Mouse (Mus musculus) limb, embryonic 11.5 days (tissue): ENCODE results near the gene Rpl18a. TPM values are rescaled to one million over a fixed set of nuclear protein-coding genes. Genes with fewer than 3 reads are reported as not detected.

Source experiments
- ATAC-seq: fragments of 200-750 bp; cut with Nextera tagmentation; 2 replicates; pipeline ENCODE4 v1.8.0; 2017; ENCODE audit warnings: low read depth; ENCODE audit not compliant: insufficient number of reproducible peaks, low FRiP score, low TSS enrichment
- DNase-seq: peaks from one replicate; pipeline ENCODE4 v3.0.0-alpha.2; 2015; ENCODE audit warnings: low spot score
- H3K27ac ChIP-seq: fragments of 300-500 bp; sonication (generic); replicated peaks from 2 replicates; pipeline ENCODE4 v1.5.1; 2014; ENCODE audit warnings: low read depth, mild to moderate bottlenecking, low read length
- H3K27me3 ChIP-seq: fragments of 300-500 bp; sonication (generic); 2 replicates; pipeline ENCODE4 v1.6.1; 2014; ENCODE audit warnings: mild to moderate bottlenecking, low read length, mixed read lengths; ENCODE audit not compliant: control insufficient read depth, insufficient read depth
- H3K36me3 ChIP-seq: fragments of 300-500 bp; sonication (generic); 2 replicates; pipeline ENCODE4 v1.6.1; 2014; ENCODE audit warnings: mild to moderate bottlenecking, low read length, moderate library complexity, mixed read lengths; ENCODE audit not compliant: control insufficient read depth, insufficient read depth
- H3K4me1 ChIP-seq: fragments of 300-500 bp; sonication (generic); 2 replicates; pipeline ENCODE4 v1.6.1; 2014; ENCODE audit warnings: low read length, mixed read lengths; ENCODE audit not compliant: control insufficient read depth, insufficient read depth
- H3K4me2 ChIP-seq: fragments of 300-500 bp; sonication (generic); 2 replicates; pipeline ENCODE4 v1.6.1; 2014; ENCODE audit warnings: low read depth, mild to moderate bottlenecking, moderate library complexity; ENCODE audit not compliant: severe bottlenecking
- H3K4me3 ChIP-seq: fragments of 300-500 bp; sonication (generic); 2 replicates; pipeline ENCODE4 v1.5.1; 2014; ENCODE audit warnings: low read depth, low read length
- H3K9ac ChIP-seq: fragments of 300-500 bp; sonication (generic); 2 replicates; pipeline ENCODE4 v1.6.1; 2014; ENCODE audit warnings: mild to moderate bottlenecking, low read length
- H3K9me3 ChIP-seq: fragments of 300-500 bp; sonication (generic); 2 replicates; pipeline ENCODE4 v1.6.1; 2016; ENCODE audit warnings: low read length; ENCODE audit not compliant: control insufficient read depth
- WGBS: fragments of 180-500 bp; shearing (Covaris S2); extraction: QIAGEN DNeasy Blood & Tissue Kit; methylation state at CpG from one replicate; pipeline ENCODE4 v1.1.7; 2014; 5-methylcytosine and 5-hydroxymethylcytosine counted together
- polyA plus RNA-seq: library from polyadenylated mRNA; unstranded; fragments of >200 nt; fragmentation: Nextera tagmentation; extraction: Ambion mirVana; gene quantifications from 2 replicates; pipeline ENCODE4 v1.2.1, GENCODE M21; 2014

Gene Rpl18a
- polyA plus RNA-seq, 1 experiment from 2014 or later, result 3,846 TPM

DNA sequence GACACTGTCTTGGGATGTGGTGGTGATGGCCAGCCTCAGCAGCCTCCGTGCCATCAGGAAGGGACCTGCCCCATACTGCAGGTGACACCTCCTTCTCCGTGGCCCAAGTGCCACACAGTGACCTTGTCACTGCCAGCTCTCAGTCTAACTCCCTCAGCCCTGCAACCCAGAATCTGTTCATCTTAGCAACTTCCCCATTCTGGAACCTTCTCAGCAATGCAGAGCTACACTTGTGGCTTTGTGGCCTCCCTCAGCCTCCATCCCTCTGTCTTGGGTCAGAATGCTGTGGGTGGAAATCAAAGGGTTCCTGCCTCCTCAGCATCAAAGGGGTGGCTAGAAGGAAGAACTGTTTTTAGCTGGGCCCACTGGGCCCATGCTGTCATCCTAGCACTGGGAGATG, 43.3 kb downstream of the Rpl18a start:
- no peak for ATAC-seq
- Histone ChIP-seq H3K4me3 (no peak overlapping the region), H3K4me2 (no peak overlapping the region), H3K36me3 (no peaks in the 10 kb centered on the region), H3K27ac (no peak overlapping the region), H3K4me1 (peaks cover 17% of the 10 kb centered on the region), H3K9me3 (no peaks in the 10 kb centered on the region), H3K9ac (no peak overlapping the region), H3K27me3 (no peaks in the 10 kb centered on the region)
- DNase-seq, result no peak
- WGBS, result 82% methylated on average over 2 of the region's 2 CpGs

DNA sequence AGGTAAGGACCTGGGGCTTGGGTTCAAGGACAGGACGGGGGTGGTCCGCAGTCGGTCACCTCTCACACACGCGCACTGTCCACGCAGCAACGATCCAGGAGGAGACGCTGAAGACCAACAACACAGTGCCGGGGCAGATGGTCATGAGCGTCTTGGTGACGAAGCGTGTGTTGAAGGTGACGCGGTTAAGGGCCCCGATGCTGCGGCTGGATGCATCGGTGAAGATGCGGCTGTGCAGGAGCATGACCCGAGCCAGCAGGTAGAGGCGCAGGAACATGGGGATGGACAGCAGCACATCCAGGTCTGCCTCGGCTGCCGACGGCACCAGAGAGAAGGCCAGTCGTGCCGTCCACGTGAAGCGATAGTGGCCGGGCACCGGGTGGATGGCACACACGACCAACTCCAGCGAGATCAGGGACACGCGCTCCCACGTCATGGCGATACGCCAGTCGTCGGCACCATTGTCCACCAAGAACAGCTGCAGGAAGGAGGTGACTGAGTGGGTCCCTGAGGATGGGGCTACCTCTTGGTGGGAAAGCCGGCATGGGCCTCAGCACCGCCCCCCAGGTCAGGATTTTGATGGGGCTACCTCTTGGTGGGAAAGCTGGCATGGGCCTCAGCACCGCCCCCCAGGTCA, 44.5 kb downstream of the Rpl18a start:
- WGBS, result 91% methylated on average over 41 of the region's 41 CpGs
- Histone ChIP-seq H3K4me2 (no peak overlapping the region), H3K4me1 (peaks cover 13% of the 10 kb centered on the region), H3K9me3 (no peaks in the 10 kb centered on the region), H3K9ac (no peak overlapping the region), H3K27me3 (no peaks in the 10 kb centered on the region), H3K27ac (no peak overlapping the region), H3K4me3 (no peak overlapping the region), H3K36me3 (no peaks in the 10 kb centered on the region)
- DNase-seq (no peak), ATAC-seq (no peak)

DNA sequence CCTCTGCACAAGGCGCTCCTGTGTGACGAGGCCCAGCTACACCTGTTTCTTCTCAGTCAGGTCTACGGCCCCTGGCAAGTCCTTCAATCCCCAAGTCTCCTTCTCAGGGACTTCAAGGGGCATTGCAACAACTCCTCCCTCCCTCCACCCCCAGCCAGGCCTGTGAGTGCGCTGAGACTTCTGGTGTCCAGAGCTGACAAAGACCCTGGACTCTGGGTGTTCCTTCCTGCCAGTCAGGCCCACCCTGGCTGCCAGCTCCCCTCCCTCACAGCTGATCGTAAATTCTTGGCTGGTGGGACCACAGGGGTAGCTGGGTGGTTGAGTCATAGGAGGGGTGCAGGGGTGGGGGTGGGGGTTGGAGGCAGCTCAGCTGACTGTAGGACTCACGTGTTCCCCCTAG, 45.4 kb downstream of the Rpl18a start:
- peaks cover 7% of the 10 kb centered on the region for H3K4me1 ChIP-seq
- H3K36me3 ChIP-seq, result no peaks in the 10 kb centered on the region
- H3K4me2 ChIP-seq, result no peak overlapping the region
- peak overlapping the region; percentile 37; the same call in 1 of the 2 replicates for H3K9ac ChIP-seq
- 34% methylated on average over 6 of the region's 6 CpGs for WGBS
- H3K4me3 ChIP-seq, result no peak overlapping the region
- 0 out of 2 replicates have a peak overlapping the region, but pooled peaks have one; percentile 21 for H3K27ac ChIP-seq
- H3K9me3 ChIP-seq, result no peaks in the 10 kb centered on the region
- ATAC-seq (no peak), DNase-seq (no peak)
- H3K27me3 ChIP-seq, result no peaks in the 10 kb centered on the region

DNA sequence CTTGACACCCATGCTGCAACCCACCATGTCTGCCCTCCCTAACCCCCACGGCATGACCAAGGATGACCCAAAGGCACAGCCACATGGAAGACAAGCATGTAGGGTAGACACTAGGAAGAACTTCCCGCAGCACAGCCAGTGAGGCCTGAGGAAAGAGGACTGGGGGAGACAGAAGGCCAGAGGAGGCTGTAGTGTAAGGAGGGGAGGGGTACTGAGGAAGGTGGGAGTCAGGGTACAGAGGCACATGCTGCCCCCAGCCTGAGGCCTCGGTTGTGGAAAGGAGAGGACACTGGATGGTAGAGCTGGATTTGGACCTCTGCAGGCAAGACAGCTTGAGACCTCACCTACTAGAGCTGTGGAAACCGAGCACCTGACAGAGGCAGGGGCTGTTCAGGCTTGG, 46.3 kb downstream of the Rpl18a start:
- H3K36me3 ChIP-seq, result no peaks in the 10 kb centered on the region
- H3K4me3 ChIP-seq, result no peak overlapping the region
- H3K9ac ChIP-seq, result no peak overlapping the region
- no peaks in the 10 kb centered on the region for H3K27me3 ChIP-seq
- H3K4me2 ChIP-seq, result no peak overlapping the region
- 87% methylated on average over 4 of the region's 4 CpGs for WGBS
- no peak overlapping the region for H3K27ac ChIP-seq
- H3K9me3 ChIP-seq, result no peaks in the 10 kb centered on the region
- ATAC-seq, result no peak
- no peak for DNase-seq
- peaks cover 7% of the 10 kb centered on the region; the same call in 1 of the 2 replicates for H3K4me1 ChIP-seq

DNA sequence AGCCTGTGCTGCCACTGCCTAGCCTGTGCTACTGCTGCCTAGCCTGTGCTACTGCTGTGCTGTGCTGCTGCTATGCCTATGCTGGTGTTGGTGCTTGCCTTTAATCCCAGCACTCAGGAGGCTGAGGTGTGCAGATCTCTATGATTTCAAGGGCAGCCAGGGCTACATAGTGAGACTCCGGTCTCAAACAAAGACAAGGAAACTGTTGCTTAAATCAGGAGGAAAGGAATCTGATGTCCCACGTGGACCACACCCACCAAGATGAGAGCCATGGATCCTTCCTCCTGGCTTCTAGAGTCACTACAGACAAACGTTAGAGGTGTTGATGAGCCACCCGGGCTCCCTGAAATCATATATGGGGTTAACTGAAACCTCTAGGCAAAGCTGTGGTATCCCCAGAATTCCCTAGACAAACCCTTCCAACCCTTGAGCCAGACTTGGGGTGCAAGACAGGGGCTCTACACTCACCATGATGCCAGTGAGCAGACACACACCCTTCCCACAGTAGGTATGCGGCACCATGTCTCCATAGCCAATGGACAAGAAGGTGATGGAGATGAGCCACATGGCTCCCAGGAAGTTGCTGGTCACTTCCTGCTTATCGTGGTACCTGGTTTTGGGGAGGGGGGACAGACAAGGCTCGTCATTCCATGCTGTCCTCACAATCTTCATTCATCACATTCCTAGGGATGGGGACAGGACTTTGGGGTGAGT, 46.9 kb downstream of the Rpl18a start:
- WGBS, result 86% methylated on average over 7 of the region's 7 CpGs
- no peak overlapping the region for H3K4me3 ChIP-seq
- H3K36me3 ChIP-seq, result no peaks in the 10 kb centered on the region
- no peak overlapping the region for H3K4me2 ChIP-seq
- H3K9ac ChIP-seq, result no peak overlapping the region
- no peaks in the 10 kb centered on the region for H3K27me3 ChIP-seq
- no peaks in the 10 kb centered on the region for H3K9me3 ChIP-seq
- DNase-seq (no peak), ATAC-seq (no peak)
- no peak overlapping the region for H3K27ac ChIP-seq
- H3K4me1 ChIP-seq, result peaks cover 7% of the 10 kb centered on the region; the same call in 1 of the 2 replicates

DNA sequence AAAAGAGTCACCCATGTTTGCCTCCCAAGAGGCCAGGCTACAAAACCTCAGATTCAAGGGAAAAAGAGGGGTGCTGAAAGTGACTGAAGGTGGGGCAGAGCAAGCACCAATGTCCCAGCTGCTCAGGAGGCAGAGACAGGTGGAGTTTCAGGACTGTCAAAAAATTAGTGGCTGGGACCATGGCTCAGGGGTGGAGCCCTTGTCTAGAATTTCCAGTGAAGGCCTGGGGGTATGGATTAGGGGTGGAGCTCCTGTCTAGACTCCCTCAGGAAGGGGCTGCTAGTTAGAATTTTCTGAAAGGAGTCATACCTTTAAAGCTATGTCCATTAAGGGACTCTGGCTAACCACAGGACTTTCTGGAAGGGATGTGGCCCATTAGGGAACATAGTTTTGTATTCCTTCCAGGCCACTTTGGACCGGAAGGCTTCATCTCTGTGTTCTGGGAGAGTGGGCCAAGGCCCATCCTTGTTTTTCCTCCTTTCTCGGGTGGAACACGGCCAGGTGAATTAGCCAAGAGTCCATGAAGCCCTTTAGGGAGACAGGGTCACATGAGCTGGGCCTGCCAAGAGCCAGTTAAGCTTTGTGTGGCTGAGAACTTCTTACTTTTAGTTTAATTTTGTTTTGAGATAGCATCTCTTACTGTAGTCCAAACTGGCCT, 47.8 kb downstream of the Rpl18a start:
- H3K27me3 ChIP-seq, result no peaks in the 10 kb centered on the region
- no peaks in the 10 kb centered on the region for H3K36me3 ChIP-seq
- DNase-seq (no peak), ATAC-seq (no peak)
- no peaks in the 10 kb centered on the region for H3K9me3 ChIP-seq
- H3K9ac ChIP-seq, result no peak overlapping the region
- H3K27ac ChIP-seq, result no peak overlapping the region
- H3K4me3 ChIP-seq, result no peak overlapping the region
- 88% methylated on average over 3 of the region's 3 CpGs for WGBS
- H3K4me1 ChIP-seq, result peaks cover 7% of the 10 kb centered on the region; the same call in 1 of the 2 replicates
- H3K4me2 ChIP-seq, result no peak overlapping the region

DNA sequence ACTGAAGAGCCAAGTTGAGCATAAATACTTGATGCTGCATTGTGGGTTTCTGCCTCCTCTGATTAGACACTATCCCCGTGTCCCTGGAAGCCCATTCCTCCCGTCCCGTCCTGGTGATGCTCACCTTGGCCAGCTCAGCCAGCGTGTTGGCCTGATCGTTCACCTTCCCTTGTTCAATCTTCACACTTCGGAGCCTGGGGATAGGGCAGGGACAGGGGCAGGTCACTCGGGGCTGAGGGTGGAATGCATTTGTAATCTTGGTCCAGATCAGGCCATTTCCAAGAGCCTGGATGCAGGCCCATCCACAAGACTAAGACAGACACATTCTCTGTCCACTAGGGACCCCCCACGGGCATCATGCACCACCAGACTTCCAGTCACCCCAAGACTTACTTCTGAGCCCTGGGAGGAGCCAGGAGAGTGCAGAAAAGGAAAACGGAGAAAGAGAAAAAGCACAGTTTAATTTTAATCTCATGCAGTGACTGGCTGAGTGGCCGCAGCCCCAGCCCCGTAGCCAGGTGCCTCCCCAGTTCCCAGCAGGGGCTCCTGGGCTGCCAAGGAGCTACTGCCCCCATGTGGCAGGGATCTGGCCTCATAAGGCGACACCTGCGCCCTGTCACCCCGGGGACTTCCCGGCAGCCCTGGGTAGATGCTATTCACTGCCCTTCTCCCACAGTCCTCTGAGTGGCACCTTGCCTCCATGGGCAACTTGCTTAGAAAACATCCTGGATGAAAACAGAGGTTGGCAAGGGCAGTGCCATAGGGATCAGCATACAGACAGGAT, 50.6 kb downstream of the Rpl18a start:
- H3K9ac ChIP-seq, result no peak overlapping the region
- no peak overlapping the region for H3K4me3 ChIP-seq
- DNase-seq (no peak), ATAC-seq (no peak)
- H3K4me2 ChIP-seq, result no peak overlapping the region
- H3K27me3 ChIP-seq, result no peaks in the 10 kb centered on the region
- no peaks in the 10 kb centered on the region for H3K36me3 ChIP-seq
- 50% methylated on average over 15 of the region's 15 CpGs for WGBS
- no peak overlapping the region for H3K27ac ChIP-seq
- no peaks in the 10 kb centered on the region; the same call in 1 of the 2 replicates for H3K4me1 ChIP-seq
- no peaks in the 10 kb centered on the region for H3K9me3 ChIP-seq

DNA sequence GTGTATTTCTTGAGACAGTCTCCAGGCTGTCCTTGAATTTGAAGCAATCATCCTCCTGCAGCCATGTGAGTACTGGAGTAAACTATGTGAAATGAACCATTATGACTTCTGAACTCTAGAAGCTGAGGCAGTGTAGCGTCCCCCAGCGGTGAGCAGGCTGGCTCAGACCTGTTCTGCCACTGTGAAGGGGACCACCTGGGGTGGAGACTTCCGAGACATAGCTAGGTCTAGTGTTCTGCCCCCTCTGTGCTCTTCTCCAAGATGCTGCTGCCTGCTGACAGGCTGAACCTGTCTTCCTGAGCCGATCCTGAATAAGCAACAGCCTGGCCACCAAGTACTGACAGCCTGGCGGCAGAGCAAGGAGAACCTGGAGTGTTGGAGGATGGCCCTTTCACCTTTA, 52.1 kb downstream of the Rpl18a start:
- H3K27me3 ChIP-seq, result no peaks in the 10 kb centered on the region
- ATAC-seq, result no peak
- no peaks in the 10 kb centered on the region for H3K36me3 ChIP-seq
- no peak overlapping the region for H3K4me3 ChIP-seq
- no peaks in the 10 kb centered on the region for H3K9me3 ChIP-seq
- H3K4me1 ChIP-seq, result 0 out of 2 replicates have a peak, but pooled peaks cover 6% of the 10 kb centered on the region
- WGBS, result 49% methylated on average over 5 of the region's 5 CpGs
- no peak overlapping the region for H3K27ac ChIP-seq
- no peak overlapping the region for H3K4me2 ChIP-seq
- H3K9ac ChIP-seq, result no peak overlapping the region
- DNase-seq, result no peak
